Mouse (Mus musculus) lung, embryonic 15.5 days (tissue): ENCODE measurements around the gene Neurl1b. TPM values are rescaled to one million over a fixed set of nuclear protein-coding genes. Genes with fewer than 3 reads are reported as not detected.

Experiments
- ATAC-seq: fragments of 200-750 bp; cut with Nextera tagmentation; 2 replicates; pipeline ENCODE4 v1.8.0; 2017; ENCODE audit warnings: moderate number of reproducible peaks, borderline replicate concordance; ENCODE audit not compliant: low FRiP score, low TSS enrichment; ENCODE audit errors: extremely low read depth
- H3K27ac ChIP-seq: fragments of 300-500 bp; sonication (generic); 2 replicates; pipeline ENCODE4 v1.5.1; 2015; ENCODE audit warnings: moderate library complexity, mild to moderate bottlenecking, inconsistent platforms
- H3K27me3 ChIP-seq: fragments of 300-500 bp; sonication (generic); 2 replicates; pipeline ENCODE4 v1.6.1; 2015; ENCODE audit warnings: inconsistent platforms
- H3K36me3 ChIP-seq: fragments of 300-500 bp; sonication (generic); 2 replicates; pipeline ENCODE4 v1.6.1; 2015; ENCODE audit warnings: inconsistent platforms
- H3K4me1 ChIP-seq: fragments of 300-500 bp; sonication (generic); 2 replicates; pipeline ENCODE4 v1.6.1; 2015; ENCODE audit warnings: inconsistent platforms
- H3K4me2 ChIP-seq: fragments of 300-500 bp; sonication (generic); 2 replicates; pipeline ENCODE4 v1.6.1; 2015; ENCODE audit warnings: inconsistent platforms, mild to moderate bottlenecking, moderate library complexity
- H3K4me3 ChIP-seq: fragments of 300-500 bp; sonication (generic); 2 replicates; pipeline ENCODE4 v1.5.1; 2015; ENCODE audit warnings: mild to moderate bottlenecking, inconsistent platforms
- H3K9ac ChIP-seq: fragments of 300-500 bp; sonication (generic); 2 replicates; pipeline ENCODE4 v1.6.1; 2015; ENCODE audit warnings: inconsistent platforms
- H3K9me3 ChIP-seq: fragments of 300-500 bp; sonication (generic); 2 replicates; pipeline ENCODE4 v1.6.1; 2016; ENCODE audit warnings: inconsistent platforms
- WGBS: fragments of 180-500 bp; shearing (Covaris S2); methylation state at CpG from one replicate; pipeline ENCODE4 v1.1.7; 2015; 5-methylcytosine and 5-hydroxymethylcytosine counted together
- polyA plus RNA-seq: library from polyadenylated mRNA; unstranded; fragments of >200 nt; fragmentation: Nextera tagmentation; extraction: Ambion mirVana; gene quantifications from 2 replicates; pipeline ENCODE4 v1.2.1, GENCODE M21; 2015

Neurl1b gene
- polyA plus RNA-seq, 1 experiment from 2014 or later: 2.0 TPM

GRCm38 (mm10) chr17:26412967-26413366, 1.7 kb upstream of the Neurl1b start:
- H3K4me3 ChIP-seq: no peak overlapping the region
- 67% methylated on average over 5 of the region's 5 CpGs for WGBS
- no peaks in the 10 kb centered on the region for H3K36me3 ChIP-seq
- H3K4me2 ChIP-seq: no peak overlapping the region
- H3K27me3 ChIP-seq: peaks cover 15% of the 10 kb centered on the region
- H3K9me3 ChIP-seq: no peaks in the 10 kb centered on the region
- H3K9ac ChIP-seq: no peak overlapping the region
- H3K27ac ChIP-seq: no peak overlapping the region
- H3K4me1 ChIP-seq: peaks cover 28% of the 10 kb centered on the region
- ATAC-seq: no peak

DNA sequence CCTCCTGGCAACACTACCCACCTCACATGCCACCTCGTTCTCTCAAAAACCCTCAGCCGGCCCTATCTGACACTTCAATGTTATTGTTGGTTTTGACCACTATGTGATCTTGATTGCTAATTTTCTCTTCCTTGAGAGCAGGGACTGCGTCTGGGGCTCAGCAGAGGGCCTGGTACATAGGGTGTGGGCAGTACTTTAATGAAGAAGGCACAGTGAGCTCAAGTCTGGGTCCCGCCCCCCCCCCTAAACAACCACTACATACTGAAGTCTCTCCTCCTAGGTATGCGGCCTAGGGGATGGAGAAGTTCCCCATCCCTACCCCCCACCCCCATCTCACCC, 476 bp upstream of the Neurl1b start:
- WGBS: 3% methylated on average over 5 of the region's 5 CpGs
- Histone ChIP-seq H3K27me3 (peaks cover 15% of the 10 kb centered on the region), H3K9me3 (no peaks in the 10 kb centered on the region), H3K4me2 (peak overlapping the region; percentile 97), H3K36me3 (no peaks in the 10 kb centered on the region), H3K4me1 (peaks cover 34% of the 10 kb centered on the region), H3K9ac (peak overlapping the region; percentile 60), H3K27ac (0 out of 2 replicates have a peak overlapping the region, but pooled peaks have one; percentile 7), H3K4me3 (peak overlapping the region; percentile 64)
- no peak for ATAC-seq

DNA sequence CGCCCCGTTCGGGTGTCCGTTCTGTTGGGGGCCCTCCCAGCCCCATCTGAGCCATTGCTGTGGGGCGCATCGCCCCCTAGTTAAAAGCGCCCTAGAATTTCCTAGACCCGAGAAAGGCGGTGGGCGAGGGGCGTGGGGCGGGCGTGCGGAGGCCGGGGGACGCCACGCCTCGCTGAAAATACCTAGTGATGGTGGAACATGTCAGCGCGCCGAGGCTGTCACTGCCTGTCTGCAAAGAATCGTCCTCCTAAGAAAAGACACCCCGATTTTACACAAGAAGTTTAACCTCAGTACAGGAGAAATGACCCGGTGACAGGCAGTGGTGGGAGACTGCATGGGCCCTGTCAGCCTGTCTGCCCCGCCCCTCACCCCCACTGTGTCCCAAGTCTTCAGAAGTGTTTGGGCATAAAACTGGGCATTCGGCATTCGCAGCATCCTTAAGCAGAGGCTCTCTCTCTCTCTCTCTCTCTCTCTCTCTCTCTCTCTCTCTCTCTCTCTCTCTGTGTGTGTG, 781 bp downstream of the Neurl1b start:
- Histone ChIP-seq H3K9ac (peak overlapping the region; percentile 60), H3K4me3 (peak overlapping the region; percentile 64), H3K4me1 (peaks cover 34% of the 10 kb centered on the region), H3K36me3 (no peaks in the 10 kb centered on the region), H3K27me3 (peaks cover 15% of the 10 kb centered on the region), H3K27ac (peak overlapping the region; percentile 15; the same call in 1 of the 2 replicates), H3K9me3 (no peaks in the 10 kb centered on the region), H3K4me2 (peak overlapping the region; percentile 97)
- ATAC-seq: no peak
- WGBS: under 1% methylated on average over 27 of the region's 27 CpGs

DNA sequence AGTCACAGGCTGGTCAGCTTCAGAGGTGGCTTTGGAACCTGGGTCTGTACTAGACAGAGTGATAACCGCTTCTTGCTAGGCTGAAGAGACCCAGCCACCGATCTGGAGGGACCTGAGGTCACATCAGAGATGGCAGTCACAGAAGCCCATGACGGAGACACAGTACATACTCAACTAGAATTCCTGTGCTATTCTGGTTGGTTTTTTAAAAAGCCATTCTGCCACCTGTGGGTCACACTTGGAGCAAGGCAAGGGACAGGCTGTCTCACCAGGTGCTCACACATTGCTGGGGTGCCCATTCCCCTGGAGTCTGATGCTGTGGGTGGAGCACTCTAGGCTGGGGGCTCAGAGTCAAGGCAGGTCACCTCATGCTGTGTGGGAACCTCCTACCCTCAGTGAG, 1.5 kb downstream of the Neurl1b start:
- no peaks in the 10 kb centered on the region for H3K36me3 ChIP-seq
- peaks cover 15% of the 10 kb centered on the region for H3K27me3 ChIP-seq
- peak overlapping the region; percentile 97 for H3K4me2 ChIP-seq
- H3K4me1 ChIP-seq: peaks cover 38% of the 10 kb centered on the region
- no peaks in the 10 kb centered on the region for H3K9me3 ChIP-seq
- peak overlapping the region; percentile 64 for H3K4me3 ChIP-seq
- H3K9ac ChIP-seq: no peak overlapping the region
- WGBS: 42% methylated on average over 3 of the region's 3 CpGs
- no peak for ATAC-seq
- no peak overlapping the region for H3K27ac ChIP-seq

- peaks cover 50% of the 10 kb centered on the region for H3K4me1 ChIP-seq
- H3K9ac ChIP-seq: no peak overlapping the region
- 75% methylated on average over 6 of the region's 6 CpGs for WGBS
- H3K9me3 ChIP-seq: no peaks in the 10 kb centered on the region
- H3K36me3 ChIP-seq: no peaks in the 10 kb centered on the region
- no peak overlapping the region for H3K4me3 ChIP-seq
- H3K27ac ChIP-seq: peak overlapping the region; percentile 48
- peaks cover 10% of the 10 kb centered on the region for H3K27me3 ChIP-seq
- ATAC-seq: no peak
- peak overlapping the region; percentile 4; the same call in 1 of the 2 replicates for H3K4me2 ChIP-seq
Observed at GRCm38 (mm10) chr17:26417770-26418421, 3.3 kb downstream of the Neurl1b start.

GRCm38 (mm10) chr17:26420491-26421247, 6.0 kb downstream of the Neurl1b start:
- Histone ChIP-seq H3K9ac (no peak overlapping the region), H3K4me2 (no peak overlapping the region), H3K36me3 (no peaks in the 10 kb centered on the region), H3K27ac (no peak overlapping the region), H3K27me3 (no peaks in the 10 kb centered on the region), H3K4me1 (peaks cover 56% of the 10 kb centered on the region), H3K4me3 (no peak overlapping the region), H3K9me3 (no peaks in the 10 kb centered on the region)
- WGBS: 73% methylated on average over 7 of the region's 7 CpGs
- ATAC-seq: no peak

DNA sequence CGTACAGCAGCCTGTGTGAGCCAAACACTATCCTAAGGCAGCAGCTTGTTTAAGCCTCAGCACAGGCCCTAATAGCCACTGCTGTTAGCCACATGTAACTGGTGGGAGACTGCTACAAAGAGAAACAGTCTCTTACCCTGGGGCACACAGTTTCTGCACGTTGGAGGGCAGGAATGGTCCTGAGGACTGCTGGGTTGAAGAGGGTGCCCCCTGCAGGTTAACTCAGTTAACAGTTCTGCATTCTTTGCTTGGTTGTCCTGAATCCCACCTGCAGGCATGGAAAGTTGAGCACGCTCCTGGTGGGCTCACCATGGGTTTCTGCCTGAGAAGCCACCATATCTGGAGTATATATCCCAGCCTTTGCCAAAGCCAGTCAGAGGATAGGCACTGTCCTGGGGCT, 6.9 kb downstream of the Neurl1b start:
- 53% methylated on average over 3 of the region's 3 CpGs for WGBS
- Histone ChIP-seq H3K36me3 (no peaks in the 10 kb centered on the region), H3K4me3 (no peak overlapping the region), H3K9ac (no peak overlapping the region), H3K27ac (no peak overlapping the region), H3K9me3 (no peaks in the 10 kb centered on the region), H3K4me2 (no peak overlapping the region), H3K4me1 (peaks cover 56% of the 10 kb centered on the region), H3K27me3 (no peaks in the 10 kb centered on the region)
- no peak for ATAC-seq

GRCm38 (mm10) chr17:26422390-26422789, 7.8 kb downstream of the Neurl1b start:
- Histone ChIP-seq H3K9ac (no peak overlapping the region), H3K27me3 (no peaks in the 10 kb centered on the region), H3K4me3 (no peak overlapping the region), H3K36me3 (no peaks in the 10 kb centered on the region), H3K4me1 (peaks cover 60% of the 10 kb centered on the region), H3K27ac (peak overlapping the region; percentile 22; the same call in 1 of the 2 replicates), H3K4me2 (no peak overlapping the region), H3K9me3 (no peaks in the 10 kb centered on the region)
- WGBS: 67% methylated on average over 6 of the region's 6 CpGs
- no peak for ATAC-seq

GRCm38 (mm10) chr17:26423967-26424641, 9.5 kb downstream of the Neurl1b start:
- H3K27me3 ChIP-seq: no peaks in the 10 kb centered on the region
- H3K9ac ChIP-seq: peak overlapping the region; percentile 31; the same call in 1 of the 2 replicates
- H3K9me3 ChIP-seq: no peaks in the 10 kb centered on the region
- peak overlapping the region; percentile 92 for H3K27ac ChIP-seq
- H3K36me3 ChIP-seq: no peaks in the 10 kb centered on the region
- H3K4me3 ChIP-seq: no peak overlapping the region
- H3K4me2 ChIP-seq: peak overlapping the region; percentile 37
- ATAC-seq: peak; percentile 75
- H3K4me1 ChIP-seq: peaks cover 54% of the 10 kb centered on the region
- 16% methylated on average over 11 of the region's 11 CpGs for WGBS

DNA sequence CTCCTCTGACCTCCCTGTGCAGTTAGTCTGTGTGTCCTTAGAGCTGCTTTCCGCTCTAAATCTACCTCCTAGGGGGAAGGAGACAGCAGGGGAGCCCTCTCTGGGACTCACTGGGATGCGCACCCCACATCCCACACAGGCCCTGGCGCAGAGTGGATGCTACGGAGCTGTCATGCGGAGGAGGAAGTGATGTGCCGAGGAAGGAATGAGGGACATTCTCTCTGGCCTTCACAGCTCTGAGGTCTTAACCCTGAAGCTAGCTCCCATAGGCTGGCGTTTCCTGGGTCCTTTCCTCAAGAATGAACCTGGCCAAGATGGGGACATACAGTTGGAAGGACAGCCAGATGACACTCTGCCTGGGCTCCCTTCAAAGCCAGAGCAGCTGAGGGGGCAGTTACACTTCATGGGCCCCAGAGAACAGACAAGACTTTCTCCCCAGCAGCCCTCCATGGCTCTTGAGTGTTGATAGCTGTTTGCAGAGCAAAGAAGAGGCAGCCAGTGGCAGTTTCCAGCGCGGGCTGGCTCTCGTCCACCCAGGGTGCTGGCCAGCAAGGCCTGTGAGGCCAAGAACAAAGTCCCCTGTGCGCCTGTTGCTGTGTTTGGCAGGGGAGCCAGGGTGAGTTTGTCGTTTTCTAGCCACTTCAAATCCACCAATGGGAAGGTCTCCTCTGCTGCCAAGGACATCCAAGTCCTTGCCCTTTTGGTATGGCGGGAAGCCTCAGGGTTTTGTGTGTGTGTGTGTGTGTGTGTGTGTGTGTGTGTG, 10.5 kb downstream of the Neurl1b start:
- ATAC-seq: peak; percentile 35; the same call in 1 of the 2 replicates
- 31% methylated on average over 13 of the region's 13 CpGs for WGBS
- H3K27ac ChIP-seq: peak overlapping the region; percentile 92
- H3K4me2 ChIP-seq: 0 out of 2 replicates have a peak overlapping the region, but pooled peaks have one; percentile 10
- no peaks in the 10 kb centered on the region for H3K36me3 ChIP-seq
- H3K9me3 ChIP-seq: no peaks in the 10 kb centered on the region
- H3K4me3 ChIP-seq: no peak overlapping the region
- H3K9ac ChIP-seq: no peak overlapping the region
- no peaks in the 10 kb centered on the region for H3K27me3 ChIP-seq
- peaks cover 54% of the 10 kb centered on the region for H3K4me1 ChIP-seq

- 38% methylated on average over 11 of the region's 11 CpGs for WGBS
- H3K9ac ChIP-seq: no peak overlapping the region
- peaks cover 5% of the 10 kb centered on the region; the same call in 1 of the 2 replicates for H3K4me1 ChIP-seq
- ATAC-seq: no peak
- no peak overlapping the region for H3K4me3 ChIP-seq
- no peak overlapping the region for H3K4me2 ChIP-seq
- H3K9me3 ChIP-seq: no peaks in the 10 kb centered on the region
- H3K27ac ChIP-seq: no peak overlapping the region
- H3K36me3 ChIP-seq: no peaks in the 10 kb centered on the region
- peaks cover 11% of the 10 kb centered on the region for H3K27me3 ChIP-seq
Observed at GRCm38 (mm10) chr17:26433295-26433694, 18.7 kb downstream of the Neurl1b start.
